Mouse (Mus musculus) hindbrain, embryonic 15.5 days (tissue): ENCODE data around the gene Srsf10. TPM values are rescaled to one million over a fixed set of nuclear protein-coding genes. Genes with fewer than 3 reads are reported as not detected.

Experiments
- ATAC-seq: fragments of 200-750 bp; cut with Nextera tagmentation; 2 replicates; pipeline ENCODE4 v1.8.0; 2017; ENCODE audit warnings: low read depth, moderate number of reproducible peaks, moderate TSS enrichment; ENCODE audit not compliant: low FRiP score
- H3K27ac ChIP-seq: fragments of 300-500 bp; sonication (generic); replicated peaks from 2 replicates; pipeline ENCODE4 v1.5.1; 2015; ENCODE audit warnings: mild to moderate bottlenecking, inconsistent platforms
- H3K27me3 ChIP-seq: fragments of 300-500 bp; sonication (generic); 2 replicates; pipeline ENCODE4 v1.6.1; 2015; ENCODE audit warnings: control low read depth, inconsistent platforms
- H3K36me3 ChIP-seq: fragments of 300-500 bp; sonication (generic); 2 replicates; pipeline ENCODE4 v1.6.1; 2015; ENCODE audit warnings: control low read depth, inconsistent platforms
- H3K4me1 ChIP-seq: fragments of 300-500 bp; sonication (generic); replicated peaks from 2 replicates; pipeline ENCODE4 v1.6.1; 2015; ENCODE audit warnings: control low read depth, inconsistent platforms
- H3K4me2 ChIP-seq: fragments of 300-500 bp; sonication (generic); 2 replicates; pipeline ENCODE4 v1.6.1; 2015; ENCODE audit warnings: moderate library complexity, mild to moderate bottlenecking, inconsistent platforms
- H3K4me3 ChIP-seq: fragments of 300-500 bp; sonication (generic); 2 replicates; pipeline ENCODE4 v1.5.1; 2015; ENCODE audit warnings: mild to moderate bottlenecking, inconsistent platforms
- H3K9ac ChIP-seq: fragments of 300-500 bp; sonication (generic); 2 replicates; pipeline ENCODE4 v1.6.1; 2015; ENCODE audit warnings: inconsistent platforms
- H3K9me3 ChIP-seq: fragments of 300-500 bp; sonication (generic); 2 replicates; pipeline ENCODE4 v1.6.1; 2016; ENCODE audit warnings: control low read depth, inconsistent platforms
- WGBS: fragments of 180-500 bp; shearing (Covaris S2); methylation state at CpG from one replicate; pipeline ENCODE4 v1.1.7; 2015; 5-methylcytosine and 5-hydroxymethylcytosine counted together
- polyA plus RNA-seq: library from polyadenylated mRNA; unstranded; fragments of >200 nt; fragmentation: Nextera tagmentation; extraction: Ambion mirVana; gene quantifications from 2 replicates; pipeline ENCODE4 v1.2.1, GENCODE M21; 2015

Srsf10 gene
- 164 and 168 TPM in 2 replicates for polyA plus RNA-seq

DNA sequence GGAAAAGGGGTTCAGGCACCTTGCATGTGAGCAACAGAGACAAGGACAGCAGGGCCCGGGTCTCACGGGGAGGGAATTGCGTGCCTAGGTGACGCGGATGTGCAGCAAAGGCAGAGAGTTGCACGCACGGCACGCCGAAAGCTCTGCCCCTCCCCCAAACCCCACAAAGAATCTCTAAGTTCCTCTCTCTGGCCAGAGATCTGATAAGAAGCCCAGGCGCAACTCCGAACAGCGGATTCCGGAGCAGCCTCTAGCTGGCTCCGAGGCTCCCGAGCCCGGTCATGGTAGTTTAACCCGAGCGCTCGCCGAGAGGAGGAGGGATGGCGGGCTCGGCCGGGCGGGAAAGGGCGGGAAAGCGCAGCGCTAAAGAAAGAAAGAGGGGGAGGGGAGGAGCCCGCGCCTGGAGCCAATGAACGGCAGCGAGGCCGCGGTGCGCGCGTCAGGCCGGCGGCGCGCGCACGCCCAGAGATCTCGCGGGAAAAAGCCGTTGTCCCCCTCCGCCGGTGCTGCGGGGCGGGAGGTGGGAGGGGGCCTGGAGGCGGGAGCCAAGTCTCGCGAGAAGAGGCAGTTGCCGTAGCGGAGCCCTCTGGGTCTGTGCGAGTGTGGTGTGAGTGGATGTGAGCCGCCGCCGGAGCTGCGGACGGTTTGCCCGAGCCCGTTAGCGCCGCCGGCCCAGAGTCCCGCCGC is at the start of gene Srsf10:
Gene Srsf10 (plus strand): TSS at position 212 of the 687 bp plus-strand sequence.
- peak within 1 kb of the TSS; percentile 92 for H3K9ac ChIP-seq
- peaks cover 50% of the 10 kb centered on the region for H3K4me1 ChIP-seq
- under 1% methylated on average over 55 of the region's 67 CpGs for WGBS
- H3K4me3 ChIP-seq, result peak within 1 kb of the TSS; percentile 99
- peak within 1 kb of the TSS; percentile 89 for H3K4me2 ChIP-seq
- H3K36me3 ChIP-seq, result no peaks in the 10 kb centered on the region
- peak; percentile 97 for ATAC-seq
- no peaks in the 10 kb centered on the region for H3K9me3 ChIP-seq
- no peaks in the 10 kb centered on the region for H3K27me3 ChIP-seq
- H3K27ac ChIP-seq, result peak within 1 kb of the TSS; percentile 99

DNA sequence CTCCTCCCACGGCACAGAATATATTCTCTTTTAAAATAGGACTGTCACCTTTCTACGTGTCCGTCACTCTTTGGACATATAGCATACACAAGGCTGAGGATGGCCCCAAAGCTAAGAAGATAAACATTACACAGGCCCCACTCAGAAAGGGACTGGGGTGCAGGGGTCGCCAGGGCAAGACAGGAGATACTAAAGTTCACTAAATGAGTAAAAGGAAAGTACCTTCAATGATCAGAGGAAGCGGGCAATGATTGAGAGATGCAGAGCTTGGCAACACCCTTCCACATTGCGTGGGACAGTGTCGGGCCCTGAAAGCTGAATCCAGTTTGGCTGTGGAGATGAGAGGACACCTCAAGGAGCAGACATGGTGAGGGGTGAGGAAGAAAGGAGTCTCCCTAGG is 40.7 kb upstream of the Srsf10 start:
- H3K4me3 ChIP-seq, result no peak overlapping the region
- no peak overlapping the region for H3K27ac ChIP-seq
- no peaks in the 10 kb centered on the region for H3K36me3 ChIP-seq
- ATAC-seq, result no peak
- no peaks in the 10 kb centered on the region for H3K4me1 ChIP-seq
- H3K9ac ChIP-seq, result no peak overlapping the region
- 81% methylated on average over 7 of the region's 7 CpGs for WGBS
- H3K4me2 ChIP-seq, result no peak overlapping the region
- no peaks in the 10 kb centered on the region for H3K9me3 ChIP-seq
- H3K27me3 ChIP-seq, result no peaks in the 10 kb centered on the region

DNA sequence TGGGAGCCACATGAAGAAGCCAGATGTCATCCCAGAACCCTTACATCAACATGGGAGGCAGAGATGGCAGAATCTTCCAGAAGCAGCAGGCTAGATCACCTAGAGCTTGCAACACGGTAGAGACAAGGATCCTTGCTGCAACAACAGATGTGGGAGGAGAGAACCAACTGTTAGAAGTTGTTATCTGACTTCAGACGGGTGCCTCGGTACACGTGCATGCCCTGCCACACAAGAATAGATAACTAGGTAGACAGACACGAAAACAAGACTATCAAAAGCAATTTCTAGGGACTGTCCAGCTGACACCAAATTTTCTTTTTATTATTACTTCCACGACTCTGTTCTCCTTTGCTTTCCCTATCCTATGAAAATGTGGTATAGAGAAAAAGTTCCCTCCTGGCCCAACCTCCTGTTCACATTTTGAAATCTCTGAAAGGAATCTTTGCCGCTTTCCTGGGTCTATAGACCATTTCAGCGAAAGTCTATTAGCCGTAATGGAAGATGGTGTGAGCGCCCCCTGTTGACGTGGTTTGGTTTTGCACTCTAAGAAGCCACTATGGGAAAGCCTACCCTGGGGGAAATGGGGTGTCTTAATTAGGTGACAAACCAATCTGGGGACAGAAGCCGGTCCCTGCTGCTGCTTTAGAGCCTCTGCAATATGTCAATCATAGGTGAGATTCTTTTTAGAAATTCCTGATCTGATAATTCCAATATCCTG is 38.5 kb upstream of the Srsf10 start:
- Histone ChIP-seq H3K27me3 (no peaks in the 10 kb centered on the region), H3K4me2 (no peak overlapping the region), H3K4me3 (no peak overlapping the region), H3K9me3 (no peaks in the 10 kb centered on the region), H3K27ac (no peak overlapping the region), H3K36me3 (no peaks in the 10 kb centered on the region), H3K4me1 (no peaks in the 10 kb centered on the region), H3K9ac (no peak overlapping the region)
- ATAC-seq, result no peak
- 45% methylated on average over 12 of the region's 12 CpGs for WGBS

DNA sequence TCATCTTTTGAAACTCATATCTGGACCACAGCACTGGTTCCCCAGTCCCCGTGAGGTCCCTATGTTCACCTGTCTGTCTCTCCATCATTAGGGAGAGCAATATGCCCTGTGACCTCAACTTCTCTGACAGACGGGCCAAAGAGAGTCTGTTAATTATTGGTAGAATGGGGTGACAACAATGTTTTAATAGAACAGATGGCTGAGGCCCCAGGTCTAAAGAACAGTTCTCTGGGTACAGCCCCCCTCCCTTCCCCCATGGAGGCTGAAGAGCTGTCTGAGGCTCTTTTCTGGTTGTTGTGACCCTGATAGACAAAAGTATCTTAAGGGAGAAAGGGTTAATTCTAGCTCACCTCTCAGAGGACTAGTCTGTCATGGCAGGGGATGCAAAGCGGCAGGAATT is 37.2 kb upstream of the Srsf10 start:
- H3K36me3 ChIP-seq, result no peaks in the 10 kb centered on the region
- no peak overlapping the region for H3K4me2 ChIP-seq
- H3K9ac ChIP-seq, result no peak overlapping the region
- no peaks in the 10 kb centered on the region for H3K9me3 ChIP-seq
- no peak overlapping the region for H3K4me3 ChIP-seq
- WGBS, result 74% methylated on average over 3 of the region's 3 CpGs
- H3K4me1 ChIP-seq, result no peaks in the 10 kb centered on the region
- ATAC-seq, result no peak
- H3K27me3 ChIP-seq, result no peaks in the 10 kb centered on the region
- no peak overlapping the region for H3K27ac ChIP-seq

DNA sequence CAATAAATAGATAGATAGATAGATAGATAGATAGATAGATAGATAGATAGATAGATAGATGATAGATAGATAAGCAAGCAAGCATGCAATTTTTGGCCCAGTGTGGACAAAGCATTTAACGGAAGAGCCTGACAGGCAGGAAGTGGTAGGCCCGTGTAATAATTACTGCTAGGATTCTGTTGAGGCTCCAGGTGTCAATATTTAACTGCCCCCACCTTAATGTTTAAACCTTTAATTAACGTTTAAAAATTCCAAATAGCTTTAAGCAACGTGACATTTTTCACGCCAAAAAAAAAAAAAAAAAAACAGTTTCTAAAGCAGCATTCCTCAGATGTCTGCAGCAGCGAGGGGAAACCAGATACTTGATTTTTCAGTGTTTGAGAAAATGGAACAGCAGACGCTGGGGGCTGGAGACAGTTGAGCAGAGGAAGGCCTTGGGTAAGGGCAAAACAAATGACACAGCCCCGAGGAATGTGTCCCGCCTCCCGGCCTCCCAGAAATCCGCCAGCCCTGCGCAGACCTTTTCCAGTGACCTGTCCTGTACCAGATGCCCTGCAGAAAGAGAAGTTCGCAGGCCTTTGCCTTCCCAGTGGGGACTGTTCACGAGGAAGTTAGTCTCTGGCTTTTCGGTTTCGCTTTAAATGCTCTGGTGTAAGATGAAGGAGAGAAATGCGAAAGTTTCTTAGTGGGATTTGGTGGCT is 35.6 kb upstream of the Srsf10 start:
- Histone ChIP-seq H3K9me3 (no peaks in the 10 kb centered on the region), H3K4me1 (no peaks in the 10 kb centered on the region), H3K4me3 (no peak overlapping the region), H3K9ac (no peak overlapping the region), H3K36me3 (no peaks in the 10 kb centered on the region), H3K27ac (no peak overlapping the region), H3K27me3 (no peaks in the 10 kb centered on the region), H3K4me2 (no peak overlapping the region)
- ATAC-seq, result no peak
- WGBS, result 84% methylated on average over 17 of the region's 17 CpGs

DNA sequence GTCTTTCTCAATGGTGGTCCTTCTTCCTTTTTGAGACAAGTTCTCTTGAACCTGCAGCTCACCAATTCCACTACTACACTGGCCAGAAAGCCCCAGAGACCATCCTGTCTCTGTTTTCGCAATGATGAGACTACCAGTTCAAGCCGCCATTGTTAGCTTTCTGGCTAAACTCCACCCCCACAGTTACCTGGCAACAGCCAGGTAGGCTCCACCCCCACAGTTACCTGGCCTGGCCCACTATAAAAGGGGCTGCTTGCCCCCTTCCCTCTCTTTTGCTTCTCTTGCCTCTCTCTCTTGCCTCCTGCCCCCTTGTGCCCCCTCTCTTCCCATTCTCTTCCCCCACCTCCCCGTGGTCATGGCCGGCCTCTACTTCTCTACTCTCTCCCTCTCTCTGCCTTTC is 33.8 kb upstream of the Srsf10 start:
- Histone ChIP-seq H3K9me3 (no peaks in the 10 kb centered on the region), H3K4me2 (no peak overlapping the region), H3K9ac (no peak overlapping the region), H3K36me3 (no peaks in the 10 kb centered on the region), H3K4me1 (no peaks in the 10 kb centered on the region), H3K27ac (no peak overlapping the region), H3K27me3 (no peaks in the 10 kb centered on the region), H3K4me3 (no peak overlapping the region)
- WGBS, result 84% methylated on average over 4 of the region's 4 CpGs
- ATAC-seq, result no peak

DNA sequence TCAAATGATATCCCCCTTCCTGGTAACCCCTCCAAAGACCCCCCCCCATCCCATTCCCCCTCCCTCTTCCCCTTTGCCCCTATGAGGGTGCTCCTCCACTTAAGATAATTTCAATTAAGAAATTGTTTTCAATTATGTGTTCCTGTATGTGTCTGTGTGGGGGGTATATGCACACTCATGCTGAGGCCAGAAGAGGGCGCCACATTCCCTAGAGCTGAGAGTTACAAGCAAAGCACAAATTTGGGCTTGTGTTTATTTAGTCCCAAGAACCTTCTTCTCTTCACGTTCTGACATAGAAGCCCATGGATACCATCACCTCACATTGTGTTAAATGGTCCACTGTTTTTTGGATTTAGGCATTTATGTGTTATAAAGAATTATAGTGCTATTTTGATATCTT is 32.2 kb upstream of the Srsf10 start:
- WGBS, result 72% methylated on average over 2 of the region's 2 CpGs
- H3K27me3 ChIP-seq, result no peaks in the 10 kb centered on the region
- no peaks in the 10 kb centered on the region for H3K9me3 ChIP-seq
- H3K27ac ChIP-seq, result no peak overlapping the region
- no peak overlapping the region for H3K4me3 ChIP-seq
- ATAC-seq, result no peak
- H3K36me3 ChIP-seq, result no peaks in the 10 kb centered on the region
- peaks cover 1% of the 10 kb centered on the region for H3K4me1 ChIP-seq
- H3K9ac ChIP-seq, result no peak overlapping the region
- H3K4me2 ChIP-seq, result no peak overlapping the region

DNA sequence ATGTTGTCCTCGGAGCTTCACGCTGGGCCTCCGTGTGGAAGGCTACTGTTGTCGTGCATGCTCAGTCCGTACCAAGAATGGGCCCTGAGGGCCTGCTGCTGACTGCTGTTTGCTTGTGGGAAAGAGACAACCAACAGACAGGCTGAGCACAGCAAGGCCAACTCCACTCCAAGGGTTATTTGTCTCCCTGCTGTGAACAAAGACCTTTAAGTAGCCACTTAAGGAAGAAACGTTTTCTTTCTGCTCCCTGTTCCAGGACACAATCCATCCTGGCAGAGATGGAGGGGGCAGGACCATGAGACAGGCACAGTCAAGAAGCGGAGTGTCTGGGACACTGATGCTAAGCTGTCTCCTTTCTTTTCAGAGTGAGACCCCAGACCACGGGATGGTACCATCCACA is 31.3 kb upstream of the Srsf10 start:
- Histone ChIP-seq H3K4me1 (peaks cover 9% of the 10 kb centered on the region), H3K9me3 (no peaks in the 10 kb centered on the region), H3K4me2 (no peak overlapping the region), H3K27me3 (no peaks in the 10 kb centered on the region), H3K27ac (no peak overlapping the region), H3K9ac (no peak overlapping the region), H3K4me3 (no peak overlapping the region), H3K36me3 (no peaks in the 10 kb centered on the region)
- no peak for ATAC-seq
- 50% methylated on average over 8 of the region's 8 CpGs for WGBS

DNA sequence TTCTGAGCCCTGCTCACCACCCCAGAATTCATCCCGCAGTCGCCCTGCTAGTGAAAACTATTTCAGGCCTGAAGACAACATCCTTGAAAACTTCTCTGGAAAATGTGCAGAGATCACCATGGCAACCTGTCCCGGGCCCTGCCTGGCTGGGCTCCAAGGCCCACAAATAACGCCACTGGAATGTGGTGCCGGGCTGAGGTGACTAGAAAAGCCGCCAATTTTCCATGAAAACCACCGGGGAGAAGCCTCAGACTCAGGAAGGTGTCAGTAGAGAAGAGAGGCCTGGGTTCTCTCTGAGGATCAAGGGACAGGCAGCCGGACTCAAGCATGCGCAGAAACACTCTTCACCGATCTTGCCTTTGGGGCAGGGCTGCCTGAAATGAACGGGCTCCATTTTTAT is 27.1 kb upstream of the Srsf10 start:
- Histone ChIP-seq H3K4me3 (no peak overlapping the region), H3K36me3 (no peaks in the 10 kb centered on the region), H3K4me2 (peak overlapping the region; percentile 29; the same call in 1 of the 2 replicates), H3K9me3 (no peaks in the 10 kb centered on the region), H3K9ac (no peak overlapping the region), H3K4me1 (peaks cover 18% of the 10 kb centered on the region), H3K27me3 (no peaks in the 10 kb centered on the region), H3K27ac (peak overlapping the region; percentile 25)
- WGBS, result 12% methylated on average over 11 of the region's 11 CpGs
- ATAC-seq, result no peak

DNA sequence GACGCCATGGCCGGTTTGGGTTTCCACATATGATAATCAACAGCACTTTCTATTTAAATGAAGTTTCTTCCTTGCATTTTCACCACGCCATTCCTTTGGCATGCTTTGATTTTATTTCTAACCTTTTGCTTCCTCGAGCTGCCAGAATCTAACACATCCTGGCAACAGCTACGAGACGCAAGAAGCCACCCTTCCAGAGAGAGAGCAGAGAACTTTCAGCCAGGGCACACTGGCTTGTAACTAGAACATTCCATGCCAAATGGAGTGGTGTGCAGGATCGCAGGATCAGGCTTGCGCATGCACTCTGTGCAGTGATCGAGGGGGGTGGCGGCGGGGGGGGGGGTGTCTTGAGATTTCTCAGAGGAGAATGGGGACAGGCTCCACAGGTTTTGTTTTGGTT is 23.5 kb upstream of the Srsf10 start:
- no peak overlapping the region for H3K4me3 ChIP-seq
- H3K36me3 ChIP-seq, result no peaks in the 10 kb centered on the region
- no peak overlapping the region for H3K4me2 ChIP-seq
- H3K27me3 ChIP-seq, result no peaks in the 10 kb centered on the region
- H3K4me1 ChIP-seq, result peaks cover 26% of the 10 kb centered on the region
- 70% methylated on average over 11 of the region's 11 CpGs for WGBS
- H3K9me3 ChIP-seq, result no peaks in the 10 kb centered on the region
- H3K9ac ChIP-seq, result no peak overlapping the region
- no peak for ATAC-seq
- H3K27ac ChIP-seq, result no peak overlapping the region

DNA sequence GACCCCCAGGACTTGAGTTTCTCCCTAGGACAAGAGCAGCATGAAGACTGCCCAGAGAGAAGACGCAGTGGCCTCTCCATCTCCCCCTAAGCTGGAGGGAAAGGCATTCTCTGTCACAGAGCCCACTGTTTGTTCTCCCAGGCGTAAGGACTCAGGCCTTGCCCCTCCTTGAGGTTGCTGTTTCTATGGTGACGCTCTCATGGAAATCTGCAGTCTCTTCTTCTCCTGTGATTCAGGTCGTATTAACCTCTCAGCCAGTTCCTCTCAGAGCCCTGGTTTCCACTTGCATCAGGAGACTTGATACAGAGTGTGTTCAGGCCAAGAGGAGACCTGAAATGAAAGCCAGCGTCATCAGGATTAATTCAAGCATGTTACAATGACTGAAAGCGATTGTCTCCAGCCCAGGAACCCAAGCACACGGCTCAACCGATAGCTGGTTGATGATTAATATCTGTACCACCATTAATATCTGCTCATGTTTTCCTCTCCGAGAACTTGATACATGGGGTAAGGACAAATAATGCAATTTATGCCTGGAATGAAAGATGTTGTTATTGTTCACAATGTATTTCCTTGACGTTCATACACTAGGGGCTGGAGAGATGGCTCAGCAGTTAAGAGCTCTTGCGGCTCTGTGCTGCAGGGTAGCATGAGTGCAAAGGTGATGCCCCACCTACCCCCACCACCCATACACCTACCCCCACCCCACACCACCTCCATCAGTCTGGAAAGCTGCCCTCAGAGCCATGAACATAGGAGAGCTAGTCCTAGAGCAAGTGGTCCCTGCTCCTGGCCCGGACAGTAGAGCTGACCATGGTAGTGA is 22.0 kb upstream of the Srsf10 start:
- Histone ChIP-seq H3K36me3 (no peaks in the 10 kb centered on the region), H3K27me3 (no peaks in the 10 kb centered on the region), H3K27ac (peak overlapping the region; percentile 84), H3K9me3 (no peaks in the 10 kb centered on the region), H3K4me2 (peak overlapping the region; percentile 17), H3K9ac (0 out of 2 replicates have a peak overlapping the region, but pooled peaks have one; percentile 15), H3K4me1 (peaks cover 22% of the 10 kb centered on the region), H3K4me3 (no peak overlapping the region)
- WGBS, result 31% methylated on average over 12 of the region's 12 CpGs
- ATAC-seq, result peak; percentile 78
